ENCODE assay signal across 10 mouse cellular contexts in genomic region chr14:7943101-7943800, GRCm38 (mm10). TPM values are rescaled to one million over a fixed set of nuclear protein-coding genes. Genes with fewer than 3 reads are reported as not detected.
DNase-seq lines count a peak whose midpoint lies in the region; ATAC-seq lines count a peak whose summit lies in the region.
"Had no signal": no experiment of that assay in that cellular context is flagged by ENCODE, and none has a peak within 500 bp of the region (broad histone marks: within the 10 kb centered on the region; RNA-seq: fewer than 3 reads in every experiment).

No protein-coding gene starts in this region.

- peak overlapping the region; percentile 58 for H3K27ac ChIP-seq in neural tube, embryonic 15.5 days (replicated peaks)
- H3K27ac ChIP-seq: macrophage had no signal

- H3K4me2 ChIP-seq in neural tube, embryonic 15.5 days = no peak overlapping the region

- no peak overlapping the region for H3K4me3 ChIP-seq in neural tube, embryonic 15.5 days (replicated peaks)
- H3K4me3 ChIP-seq: erythroblast, embryonic 14.5 days had no signal

- H3K9ac ChIP-seq in neural tube, embryonic 15.5 days (replicated peaks) = no peak overlapping the region

- DNase-seq in layer of hippocampus, adult 11-12 months (ENCODE audit: low spot score) = peak; percentile 43
- DNase-seq in layer of hippocampus, adult 8-10 months (ENCODE audit: low spot score in 2 of 2) = no peak
- peak; percentile 64 for DNase-seq in adrenal gland, postnatal 25 days
- DNase-seq in gastrocnemius, postnatal 25 days = peak; percentile 30
- DNase-seq in kidney, postnatal 36 days = peak; percentile 89 to 90
- DNase-seq in spleen, postnatal 4 days (ENCODE audit: low spot score in 2 of 2) = no peak

- H3K27me3 ChIP-seq in neural tube, embryonic 15.5 days (replicated peaks) = no peaks in the 10 kb centered on the region

- H3K4me1 ChIP-seq in neural tube, embryonic 15.5 days = peaks cover 12% of the 10 kb centered on the region

- peak; percentile 46 for ATAC-seq in neural tube, embryonic 15.5 days (ENCODE audit: low FRiP score)
- no peak for ATAC-seq in monocyte, adult 5-6 weeks (replicated peaks; ENCODE audit: insufficient number of reproducible peaks, low FRiP score, low TSS enrichment, poor library complexity, severe bottlenecking)

- H3K9me3 ChIP-seq in neural tube, embryonic 15.5 days (replicated peaks) = no peaks in the 10 kb centered on the region

- H3K36me3 ChIP-seq in neural tube, embryonic 15.5 days = peaks cover 55% of the 10 kb centered on the region

- WGBS in neural tube, embryonic 15.5 days = 75% methylated on average over 7 of the region's 7 CpGs

RNA-seq across cellular contexts. Expression of gene Gm45521, which starts 13.8 kb away (rescaled TPM):
- total RNA-seq in layer of hippocampus, adult 8-10 months (2022) = under 1 TPM in 1 of 4 experiments, not detected in 3; 0.71 TPM
- total RNA-seq in adrenal gland, postnatal 25 days (2021) = not detected in 2 replicates
- total RNA-seq in gastrocnemius, postnatal 25 days (2021) = not detected
- 0.28 TPM in 1 of 2 replicates, not detected in the other for polyA plus RNA-seq in neural tube, embryonic 15.5 days (2015; fragmentation: Nextera tagmentation; extraction: Ambion mirVana)
- not detected in 3 replicates for total RNA-seq in monocyte, adult 5-6 weeks (2017)
- polyA plus RNA-seq: erythroblast, embryonic 14.5 days; macrophage had no signal

RNA-seq across cellular contexts. Expression of gene Dnase1l3, which starts 51.1 kb away (rescaled TPM):
- total RNA-seq in layer of hippocampus, adult 8-10 months (2022) = not detected
- 0.33 and 0.39 TPM in 2 replicates for total RNA-seq in adrenal gland, postnatal 25 days (2021)
- total RNA-seq in gastrocnemius, postnatal 25 days (2021) = not detected
- polyA plus RNA-seq in neural tube, embryonic 15.5 days (2015; fragmentation: Nextera tagmentation; extraction: Ambion mirVana) = 0.08 and 1.6 TPM in 2 replicates
- total RNA-seq in monocyte, adult 5-6 weeks (2017) = 0.58 to 4.0 TPM (median 0.64 TPM) in 3 replicates
- polyA plus RNA-seq: erythroblast, embryonic 14.5 days had no signal

RNA-seq across cellular contexts. Expression of gene Abhd6, which starts 59.5 kb away (rescaled TPM):
- 10 to 100 TPM; 59.0 to 78.0 (median 67.0) TPM for total RNA-seq in layer of hippocampus, adult 8-10 months (2022)
- total RNA-seq in adrenal gland, postnatal 25 days (2021) = 90.3 and 96.4 TPM in 2 replicates
- 1 to 10 TPM; 4.0 to 4.2 TPM for total RNA-seq in gastrocnemius, postnatal 25 days (2021)
- 39.4 and 40.1 TPM in 2 replicates for polyA plus RNA-seq in neural tube, embryonic 15.5 days (2015; fragmentation: Nextera tagmentation; extraction: Ambion mirVana)
- total RNA-seq in monocyte, adult 5-6 weeks (2017) = 0.64 to 1.9 TPM (median 0.78 TPM) in 3 replicates
- polyA plus RNA-seq: erythroblast, embryonic 14.5 days had no signal

Comparison
In these comparisons a context has a peak if more than half of its experiments do, and no peak if none do; other contexts are left out.
1. DNase-seq: peak in layer of hippocampus, adult 11-12 months (single experiment), adrenal gland, postnatal 25 days (single experiment), gastrocnemius, postnatal 25 days (single experiment) and kidney, postnatal 36 days (2 of 2); none in layer of hippocampus, adult 8-10 months (0 of 2) and spleen, postnatal 4 days (0 of 2).
2. RNA of gene Abhd6, which starts 59.5 kb away (total RNA-seq): 90.3 to 96.4 TPM in adrenal gland, postnatal 25 days and 59.0 to 78.0 TPM in layer of hippocampus, adult 8-10 months; 4.0 to 4.2 TPM in gastrocnemius, postnatal 25 days and 0.64 to 1.9 TPM in monocyte, adult 5-6 weeks; every median in the first group is over 10 times any median in the second.